Comparison of ENCODE assay signal across 4 mouse cellular contexts in the genomic region with DNA sequence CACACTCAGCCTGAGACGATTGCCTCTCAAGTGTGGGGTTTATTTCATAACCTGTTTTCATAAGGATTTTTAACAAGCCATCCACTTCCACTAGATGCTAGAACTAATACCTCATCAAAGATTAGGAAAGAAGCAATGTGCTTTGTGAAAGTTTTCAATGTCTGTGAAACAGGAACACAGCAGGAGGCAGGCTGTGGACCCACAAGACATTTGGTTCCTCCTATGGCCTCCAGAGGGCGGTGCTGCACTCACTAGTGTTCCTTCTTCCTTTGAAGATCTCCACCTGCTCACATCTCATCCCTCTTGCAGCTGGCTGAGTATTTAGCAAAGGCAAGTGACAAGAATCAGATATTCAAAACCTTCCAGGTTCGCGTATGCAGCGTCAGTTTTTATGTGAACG.
ATAC-seq lines count a peak whose summit lies in the region.

No protein-coding gene starts in this region.

- ATAC-seq in common myeloid progenitor, adult 5-6 weeks (replicated peaks; ENCODE audit: low read depth, poor library complexity, severe bottlenecking), result peak; percentile 60
- peak; percentile 59 for ATAC-seq in granulocyte monocyte progenitor cell, adult 5-6 weeks (replicated peaks; ENCODE audit: poor library complexity, severe bottlenecking)
- ATAC-seq in megakaryocyte, adult 5-6 weeks (ENCODE audit: poor library complexity, severe bottlenecking), result peak; percentile 75
- peak; percentile 63 for ATAC-seq in megakaryocyte progenitor cell, adult 5-6 weeks (replicated peaks; ENCODE audit: poor library complexity)

Comparison
In these comparisons a context has a peak if more than half of its experiments do, and no peak if none do; other contexts are left out.
1. Peak in every context shown above with its lines: ATAC-seq.